Mouse (Mus musculus) ES-Bruce4 (cell line): Measurements from ENCODE around the gene Slc25a29. TPM values are rescaled to one million over a fixed set of nuclear protein-coding genes. Genes with fewer than 3 reads are reported as not detected.

ENCODE experiments used
- H3K27ac ChIP-seq: 2 replicates; pipeline ENCODE4 v1.5.1; 2012; ENCODE audit warnings: low read length, inconsistent platforms; ENCODE audit not compliant: insufficient read depth
- H3K27me3 ChIP-seq: 2 replicates; pipeline ENCODE4 v1.6.1; 2012; ENCODE audit warnings: mild to moderate bottlenecking, low read length, inconsistent platforms; ENCODE audit not compliant: control insufficient read depth, poor library complexity, insufficient read depth, severe bottlenecking
- H3K36me3 ChIP-seq: 2 replicates; pipeline ENCODE4 v1.6.1; 2012; ENCODE audit warnings: inconsistent platforms, mild to moderate bottlenecking, low read length, moderate library complexity; ENCODE audit not compliant: control insufficient read depth, poor library complexity, insufficient read depth, severe bottlenecking
- H3K4me1 ChIP-seq: one replicate; pipeline ENCODE4 v1.8.1; 2011; ENCODE audit warnings: low read length; ENCODE audit not compliant: control insufficient read depth, insufficient read depth
- H3K4me3 ChIP-seq: 2 replicates; pipeline ENCODE4 v1.5.1; 2011; ENCODE audit warnings: low read depth, mild to moderate bottlenecking, low read length
- H3K9ac ChIP-seq: 2 replicates; pipeline ENCODE4 v1.6.1; 2012; ENCODE audit warnings: low read depth, mild to moderate bottlenecking, inconsistent platforms; ENCODE audit not compliant: poor library complexity, severe bottlenecking
- H3K9me3 ChIP-seq: replicated peaks from 2 replicates; pipeline ENCODE4 v1.6.1; 2012; ENCODE audit warnings: mild to moderate bottlenecking, low read length, inconsistent platforms; ENCODE audit not compliant: control insufficient read depth, poor library complexity, insufficient read depth, severe bottlenecking
- CTCF ChIP-seq: IDR thresholded peaks from one replicate; pipeline ENCODE4 v1.8.1; 2011; ENCODE audit warnings: low read depth, low read length
- EP300 ChIP-seq: IDR thresholded peaks from 2 replicates; pipeline ENCODE4 v1.6.1; 2011; ENCODE audit warnings: low read depth, low read length; ENCODE audit not compliant: insufficient read depth
- POLR2A ChIP-seq: IDR thresholded peaks from one replicate; pipeline ENCODE4 v1.8.1; 2011; ENCODE audit warnings: low read length; ENCODE audit not compliant: insufficient read depth
- polyA plus RNA-seq: library from polyadenylated mRNA; stranded (reverse); fragments of >200 nt; gene quantifications from 2 replicates; pipeline ENCODE4 v1.2.4, GENCODE M21; 2011; ENCODE audit warnings: low read depth; ENCODE audit not compliant: missing spikeins, insufficient read depth, insufficient read length

The Slc25a29 gene
- polyA plus RNA-seq, 1 experiment, result 0.51 TPM

- Histone ChIP-seq H3K36me3 (no peaks in the 10 kb centered on the region), H3K27ac (no peak overlapping the region), H3K27me3 (no peaks in the 10 kb centered on the region), H3K4me3 (no peak overlapping the region), H3K9ac (no peak overlapping the region), H3K9me3 (no peaks in the 10 kb centered on the region), H3K4me1 (no peaks in the 10 kb centered on the region)
- TF ChIP-seq EP300 (no peak), CTCF (no peak), POLR2A (no peak)
These were observed 7.0 kb upstream of the Slc25a29 start for GRCm38 (mm10) chr12:108842663-108843062.

GRCm38 (mm10) chr12:108841181-108841580, 5.5 kb upstream of the Slc25a29 start:
- H3K27me3 ChIP-seq, result no peaks in the 10 kb centered on the region
- H3K4me1 ChIP-seq, result no peaks in the 10 kb centered on the region
- H3K4me3 ChIP-seq, result no peak overlapping the region
- no peak for TF ChIP-seq EP300
- TF ChIP-seq CTCF, result no peak
- no peak for TF ChIP-seq POLR2A
- no peak overlapping the region for H3K9ac ChIP-seq
- no peak overlapping the region for H3K27ac ChIP-seq
- H3K9me3 ChIP-seq, result no peaks in the 10 kb centered on the region
- H3K36me3 ChIP-seq, result no peaks in the 10 kb centered on the region

DNA sequence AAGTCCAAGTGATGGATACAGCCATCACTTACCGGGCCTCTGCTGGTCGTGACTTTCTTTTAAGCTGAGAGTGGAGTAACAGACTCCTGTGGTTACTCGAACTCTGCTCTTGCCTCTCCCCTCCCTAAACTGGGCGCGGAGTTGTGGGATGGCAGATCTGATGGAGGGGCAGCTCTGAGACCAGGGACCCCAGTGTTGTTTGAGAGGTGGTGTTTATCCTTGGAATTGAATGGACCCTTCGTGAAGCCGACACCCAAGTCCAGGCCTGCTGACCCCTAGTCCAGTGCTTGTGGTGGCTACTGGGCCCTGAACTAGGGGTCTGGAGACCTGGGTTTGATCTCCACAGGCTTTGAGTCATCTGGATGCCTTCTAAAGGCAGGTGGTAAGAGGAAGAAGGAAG, 1.0 kb upstream of the Slc25a29 start:
- Histone ChIP-seq H3K9ac (peak overlapping the region; percentile 65), H3K4me3 (peak overlapping the region; percentile 82), H3K36me3 (no peaks in the 10 kb centered on the region), H3K27ac (no peak overlapping the region), H3K4me1 (no peaks in the 10 kb centered on the region), H3K9me3 (no peaks in the 10 kb centered on the region), H3K27me3 (no peaks in the 10 kb centered on the region)
- no peak for TF ChIP-seq CTCF
- TF ChIP-seq POLR2A, result no peak
- no peak for TF ChIP-seq EP300

- Histone ChIP-seq H3K27me3 (no peaks in the 10 kb centered on the region), H3K4me1 (no peaks in the 10 kb centered on the region), H3K9ac (peak overlapping the region; percentile 17), H3K27ac (no peak overlapping the region), H3K9me3 (no peaks in the 10 kb centered on the region), H3K36me3 (no peaks in the 10 kb centered on the region), H3K4me3 (peak overlapping the region; percentile 62)
- TF ChIP-seq EP300, result 0 out of 2 replicates have a peak, but pooled peaks have one; percentile 1
- TF ChIP-seq CTCF, result no peak
- TF ChIP-seq POLR2A, result no peak
These were observed 359 bp downstream of the Slc25a29 start for GRCm38 (mm10) chr12:108835208-108835839.

- Histone ChIP-seq H3K4me1 (no peaks in the 10 kb centered on the region), H3K27me3 (no peaks in the 10 kb centered on the region), H3K9me3 (no peaks in the 10 kb centered on the region), H3K4me3 (peak overlapping the region; percentile 62; the same call in 1 of the 2 replicates), H3K27ac (no peak overlapping the region), H3K9ac (peak overlapping the region; percentile 17; the same call in 1 of the 2 replicates), H3K36me3 (no peaks in the 10 kb centered on the region)
- no peak for TF ChIP-seq CTCF
- TF ChIP-seq EP300, result no peak
- no peak for TF ChIP-seq POLR2A
These were observed 897 bp downstream of the Slc25a29 start for GRCm38 (mm10) chr12:108834786-108835185.

DNA sequence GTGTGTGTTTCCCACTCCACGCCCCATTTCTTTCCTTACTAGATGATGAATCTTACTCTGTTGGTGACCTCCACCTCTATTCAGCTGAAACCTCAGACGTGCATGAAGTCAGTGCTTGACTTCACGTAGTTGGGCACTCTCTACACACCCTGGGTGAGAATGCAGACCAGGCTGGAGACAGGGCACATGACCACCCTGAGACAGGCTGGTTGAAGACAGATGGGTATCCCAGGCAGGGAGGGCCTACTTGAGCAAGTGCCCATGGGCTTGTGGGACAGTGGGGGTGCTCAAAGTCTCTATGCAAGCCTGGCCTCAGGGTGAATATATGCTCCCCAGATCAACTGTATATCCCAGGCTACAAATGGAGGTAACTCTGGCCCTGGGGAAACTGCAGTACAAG, 1.3 kb downstream of the Slc25a29 start:
- Histone ChIP-seq H3K9me3 (no peaks in the 10 kb centered on the region), H3K27ac (no peak overlapping the region), H3K27me3 (no peaks in the 10 kb centered on the region), H3K4me1 (no peaks in the 10 kb centered on the region), H3K4me3 (no peak overlapping the region), H3K36me3 (no peaks in the 10 kb centered on the region), H3K9ac (no peak overlapping the region)
- TF ChIP-seq POLR2A, result no peak
- no peak for TF ChIP-seq CTCF
- no peak for TF ChIP-seq EP300
